Mouse (Mus musculus) stomach, postnatal 0 days (tissue): ENCODE measurements at regions not wholly inside any gene's neighbourhood (a gene's known extent, or its start where the extent isn't known, plus 50 kb on each side); places are given as distances from the start of the nearest gene placed in this dataset.

Source experiments
- CTCF ChIP-seq: IDR thresholded peaks from 2 replicates; pipeline ENCODE4 v1.5.1; 2016; ENCODE audit warnings: antibody characterized with exemption, low read depth, mild to moderate bottlenecking, moderate library complexity
- EP300 ChIP-seq: optimal IDR thresholded peaks from 2 replicates; pipeline ENCODE3; 2016; ENCODE audit warnings: antibody characterized with exemption

- TF ChIP-seq CTCF, result no peak
- no peak for TF ChIP-seq EP300
Measured at GRCm38 (mm10) chr9:35346378-35346777, 74.5 kb upstream of the Cdon start.
